Mouse (Mus musculus) stomach, embryonic 14.5 days (tissue): ENCODE data around the gene Gpatch2l. TPM values are rescaled to one million over a fixed set of nuclear protein-coding genes. Genes with fewer than 3 reads are reported as not detected.

ENCODE experiments used
- ATAC-seq: fragments of 200-750 bp; cut with Nextera tagmentation; 2 replicates; pipeline ENCODE4 v1.8.0; 2017; ENCODE audit warnings: low read depth, moderate TSS enrichment; ENCODE audit not compliant: insufficient number of reproducible peaks, insufficient read depth, low FRiP score
- H3K27ac ChIP-seq: fragments of 300-500 bp; sonication (generic); 2 replicates; pipeline ENCODE4 v1.5.1; 2014; ENCODE audit warnings: mild to moderate bottlenecking, low read length, moderate library complexity, mixed read lengths
- H3K27me3 ChIP-seq: fragments of 300-500 bp; sonication (generic); 2 replicates; pipeline ENCODE4 v1.6.1; 2014; ENCODE audit warnings: low read length, control low read depth, mixed read lengths; ENCODE audit not compliant: control insufficient read depth, insufficient read depth
- H3K36me3 ChIP-seq: fragments of 300-500 bp; sonication (generic); 2 replicates; pipeline ENCODE4 v1.6.1; 2014; ENCODE audit warnings: mild to moderate bottlenecking, control low read depth, low read length, moderate library complexity, mixed read lengths; ENCODE audit not compliant: control insufficient read depth, insufficient read depth
- H3K4me1 ChIP-seq: fragments of 300-500 bp; sonication (generic); 2 replicates; pipeline ENCODE4 v1.6.1; 2014; ENCODE audit warnings: low read length, control low read depth, mixed read lengths; ENCODE audit not compliant: control insufficient read depth, insufficient read depth
- H3K4me2 ChIP-seq: fragments of 300-500 bp; sonication (generic); replicated peaks from 2 replicates; pipeline ENCODE4 v1.6.1; 2014; ENCODE audit warnings: low read depth, low read length, control low read depth
- H3K4me3 ChIP-seq: fragments of 300-500 bp; sonication (generic); 2 replicates; pipeline ENCODE4 v1.5.1; 2014; ENCODE audit warnings: low read depth, low read length, control low read depth
- H3K9ac ChIP-seq: fragments of 300-500 bp; sonication (generic); replicated peaks from 2 replicates; pipeline ENCODE4 v1.6.1; 2014; ENCODE audit warnings: low read depth, mild to moderate bottlenecking, control low read depth, low read length, moderate library complexity, mixed read lengths
- H3K9me3 ChIP-seq: fragments of 300-500 bp; sonication (generic); 2 replicates; pipeline ENCODE4 v1.6.1; 2016; ENCODE audit warnings: low read depth, low read length, control low read depth; ENCODE audit not compliant: control insufficient read depth
- WGBS: fragments of 180-500 bp; shearing (Covaris S2); extraction: QIAGEN DNeasy Blood & Tissue Kit; methylation state at CpG from one replicate; pipeline ENCODE4 v1.1.7; 2014; 5-methylcytosine and 5-hydroxymethylcytosine counted together
- polyA plus RNA-seq: library from polyadenylated mRNA; unstranded; fragments of >200 nt; fragmentation: Nextera tagmentation; extraction: Ambion mirVana; gene quantifications from 2 replicates; pipeline ENCODE4 v1.2.1, GENCODE M21; 2014

Gpatch2l gene
- polyA plus RNA-seq, 1 experiment from 2014 or later, result 19.6 TPM

DNA sequence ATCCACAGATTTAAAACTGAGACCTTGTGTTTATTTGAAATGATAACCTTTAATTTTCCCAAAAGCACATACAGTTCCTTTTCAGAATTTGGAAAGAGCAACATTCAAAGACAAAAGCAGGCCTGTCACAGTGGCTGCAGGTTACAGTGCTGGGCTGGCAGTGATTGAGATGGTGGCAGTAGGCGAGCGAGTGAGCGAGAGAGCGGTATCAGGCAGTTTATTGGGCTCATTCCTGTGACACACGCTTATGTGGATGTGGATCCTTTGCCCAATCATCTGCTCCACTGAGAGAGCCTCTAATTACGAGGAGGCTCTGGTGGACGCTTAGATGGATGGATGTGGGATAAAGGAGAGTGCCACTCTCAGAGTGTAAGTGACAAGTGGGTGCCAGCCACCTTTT is 13.3 kb downstream of the Gpatch2l start:
- WGBS, result 88% methylated on average over 7 of the region's 7 CpGs
- no peak overlapping the region for H3K4me2 ChIP-seq
- H3K4me3 ChIP-seq, result no peak overlapping the region
- no peak overlapping the region for H3K27ac ChIP-seq
- no peaks in the 10 kb centered on the region for H3K9me3 ChIP-seq
- H3K9ac ChIP-seq, result no peak overlapping the region
- H3K36me3 ChIP-seq, result peaks cover 7% of the 10 kb centered on the region
- H3K27me3 ChIP-seq, result no peaks in the 10 kb centered on the region
- no peak for ATAC-seq
- no peaks in the 10 kb centered on the region for H3K4me1 ChIP-seq

DNA sequence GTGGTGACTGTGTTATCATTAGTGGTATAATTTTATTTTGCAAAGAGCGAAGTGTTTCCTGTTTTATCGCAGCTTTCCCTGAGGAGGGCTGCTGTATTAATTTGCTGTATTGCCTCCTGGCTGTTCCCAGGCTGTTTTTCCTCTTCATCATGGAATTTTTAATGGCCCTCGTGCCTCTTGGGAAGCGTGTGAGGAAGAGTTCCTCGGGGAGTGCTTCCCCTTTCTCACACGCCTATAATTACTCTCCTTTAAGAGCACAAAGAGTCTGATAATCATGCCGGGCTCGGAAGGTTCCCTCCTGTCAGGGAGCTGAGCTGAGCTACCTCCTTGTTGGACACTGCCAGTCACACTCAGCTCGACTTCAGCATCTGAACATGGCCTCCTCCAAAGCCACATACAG is 30.0 kb downstream of the Gpatch2l start:
- Histone ChIP-seq H3K9ac (no peak overlapping the region), H3K9me3 (no peaks in the 10 kb centered on the region), H3K4me1 (no peaks in the 10 kb centered on the region), H3K27me3 (no peaks in the 10 kb centered on the region), H3K27ac (no peak overlapping the region), H3K36me3 (peaks cover 36% of the 10 kb centered on the region), H3K4me2 (no peak overlapping the region), H3K4me3 (no peak overlapping the region)
- WGBS, result 79% methylated on average over 9 of the region's 9 CpGs
- no peak for ATAC-seq

- ATAC-seq, result no peak
Observed at GRCm38 (mm10) chr12:86274246-86274645, 32.6 kb downstream of the Gpatch2l start.

GRCm38 (mm10) chr12:86275731-86276130 is 34.1 kb downstream of the Gpatch2l start:
- Histone ChIP-seq H3K4me2 (no peak overlapping the region), H3K4me1 (no peaks in the 10 kb centered on the region), H3K9me3 (no peaks in the 10 kb centered on the region), H3K4me3 (no peak overlapping the region), H3K27ac (no peak overlapping the region), H3K27me3 (no peaks in the 10 kb centered on the region), H3K9ac (no peak overlapping the region), H3K36me3 (peaks cover 5% of the 10 kb centered on the region)
- WGBS, result 74% methylated on average over 3 of the region's 3 CpGs
- no peak for ATAC-seq

More at GRCm38 (mm10) chr12:86274246-86274645, 32.6 kb downstream of the Gpatch2l start:
- no peaks in the 10 kb centered on the region for H3K9me3 ChIP-seq
- no peak overlapping the region for H3K4me3 ChIP-seq
- no peak overlapping the region for H3K4me2 ChIP-seq
- H3K36me3 ChIP-seq, result peaks cover 17% of the 10 kb centered on the region
- H3K4me1 ChIP-seq, result no peaks in the 10 kb centered on the region
- no peak overlapping the region for H3K27ac ChIP-seq
- H3K27me3 ChIP-seq, result no peaks in the 10 kb centered on the region
- WGBS, result 63% methylated on average over 2 of the region's 2 CpGs
- H3K9ac ChIP-seq, result no peak overlapping the region

- WGBS, result 52% methylated on average over 2 of the region's 2 CpGs
- H3K9me3 ChIP-seq, result no peaks in the 10 kb centered on the region
- no peak for ATAC-seq
Observed at GRCm38 (mm10) chr12:86276463-86276862, 34.8 kb downstream of the Gpatch2l start.

DNA sequence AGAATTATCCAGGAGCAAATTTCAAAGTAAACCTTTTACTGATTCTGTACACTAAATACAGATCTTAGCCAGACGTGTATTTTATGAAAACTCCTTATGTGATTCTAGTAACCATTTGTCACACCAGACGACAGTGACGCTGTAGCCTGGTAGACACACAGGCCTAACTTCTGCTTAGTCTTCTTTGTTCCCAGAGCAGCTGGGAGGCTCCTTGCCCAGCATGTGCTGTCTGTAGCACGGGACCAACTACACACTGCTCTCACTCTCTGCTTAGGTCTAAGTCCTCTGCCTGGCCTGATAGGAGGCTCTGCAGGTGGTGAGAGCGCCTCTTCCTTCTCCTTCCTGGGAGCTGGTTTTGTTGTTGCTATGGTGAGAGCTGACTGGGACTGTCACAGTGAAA is 35.2 kb downstream of the Gpatch2l start:
- no peaks in the 10 kb centered on the region for H3K9me3 ChIP-seq
- H3K4me1 ChIP-seq, result no peaks in the 10 kb centered on the region
- no peak overlapping the region for H3K9ac ChIP-seq
- H3K4me3 ChIP-seq, result no peak overlapping the region
- H3K36me3 ChIP-seq, result peaks cover under 1% of the 10 kb centered on the region; the same call in 1 of the 2 replicates
- H3K4me2 ChIP-seq, result no peak overlapping the region
- no peak for ATAC-seq
- H3K27me3 ChIP-seq, result no peaks in the 10 kb centered on the region
- WGBS, result 47% methylated on average over 5 of the region's 5 CpGs
- H3K27ac ChIP-seq, result no peak overlapping the region

More at GRCm38 (mm10) chr12:86276463-86276862, 34.8 kb downstream of the Gpatch2l start:
- no peak overlapping the region for H3K4me3 ChIP-seq
- no peak overlapping the region for H3K27ac ChIP-seq
- H3K36me3 ChIP-seq, result peaks cover 4% of the 10 kb centered on the region; the same call in 1 of the 2 replicates
- H3K9ac ChIP-seq, result no peak overlapping the region
- no peak overlapping the region for H3K4me2 ChIP-seq
- H3K4me1 ChIP-seq, result no peaks in the 10 kb centered on the region
- no peaks in the 10 kb centered on the region for H3K27me3 ChIP-seq

DNA sequence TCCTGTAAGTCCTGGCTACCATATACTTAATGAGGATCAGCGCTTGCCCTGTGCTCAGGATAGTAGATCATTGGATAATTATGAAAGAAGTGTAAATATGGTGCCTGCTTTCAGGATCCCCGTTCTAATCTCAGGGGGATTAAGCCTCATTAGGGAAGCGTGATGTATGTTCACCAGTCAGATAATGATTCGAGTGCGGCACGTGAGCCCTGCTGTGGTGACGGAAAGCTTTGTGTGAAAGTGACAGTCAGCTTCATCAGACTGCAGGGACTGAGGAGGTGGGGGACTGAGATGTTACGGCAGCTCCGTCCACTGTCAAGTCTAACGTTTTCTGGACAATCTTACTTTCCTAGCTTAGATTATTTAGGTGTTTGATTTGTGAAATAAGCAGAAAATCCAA is 38.3 kb downstream of the Gpatch2l start:
- Histone ChIP-seq H3K27me3 (no peaks in the 10 kb centered on the region), H3K27ac (no peak overlapping the region)
- WGBS, result 55% methylated on average over 10 of the region's 10 CpGs

DNA sequence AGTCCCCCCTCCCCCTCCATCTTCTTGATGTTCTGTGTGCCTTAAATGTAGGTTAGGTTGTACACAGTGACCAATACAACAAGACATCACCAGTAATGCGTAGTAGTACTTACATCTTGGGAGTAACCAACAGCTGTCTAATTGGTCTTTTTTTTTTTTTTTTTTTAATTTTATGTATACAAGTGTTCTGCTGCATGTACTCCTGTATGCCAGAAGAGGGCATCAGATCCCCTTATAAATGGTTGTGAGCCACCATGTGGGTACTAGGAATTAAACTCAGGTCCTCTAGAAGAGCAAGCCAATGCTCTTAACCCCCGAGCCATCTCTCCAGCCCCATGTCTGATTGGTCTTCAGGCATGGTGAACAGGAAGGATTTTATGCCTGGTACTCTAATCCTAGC is 44.0 kb downstream of the Gpatch2l start:
- H3K4me1 ChIP-seq, result 0 out of 2 replicates have a peak, but pooled peaks cover 8% of the 10 kb centered on the region
- no peak overlapping the region for H3K27ac ChIP-seq
- H3K36me3 ChIP-seq, result peaks cover 8% of the 10 kb centered on the region
- 94% methylated on average over 2 of the region's 2 CpGs for WGBS
- H3K9me3 ChIP-seq, result no peaks in the 10 kb centered on the region
- H3K9ac ChIP-seq, result no peak overlapping the region
- H3K27me3 ChIP-seq, result no peaks in the 10 kb centered on the region
- no peak for ATAC-seq
- no peak overlapping the region for H3K4me2 ChIP-seq
- H3K4me3 ChIP-seq, result no peak overlapping the region

More for the DNA sequence above, 38.3 kb downstream of the Gpatch2l start:
- no peaks in the 10 kb centered on the region; the same call in 1 of the 2 replicates for H3K36me3 ChIP-seq
- H3K4me3 ChIP-seq, result no peak overlapping the region
- no peak for ATAC-seq
- no peak overlapping the region for H3K9ac ChIP-seq
- H3K4me1 ChIP-seq, result 0 out of 2 replicates have a peak, but pooled peaks cover 8% of the 10 kb centered on the region
- no peak overlapping the region for H3K4me2 ChIP-seq
- no peaks in the 10 kb centered on the region for H3K9me3 ChIP-seq

DNA sequence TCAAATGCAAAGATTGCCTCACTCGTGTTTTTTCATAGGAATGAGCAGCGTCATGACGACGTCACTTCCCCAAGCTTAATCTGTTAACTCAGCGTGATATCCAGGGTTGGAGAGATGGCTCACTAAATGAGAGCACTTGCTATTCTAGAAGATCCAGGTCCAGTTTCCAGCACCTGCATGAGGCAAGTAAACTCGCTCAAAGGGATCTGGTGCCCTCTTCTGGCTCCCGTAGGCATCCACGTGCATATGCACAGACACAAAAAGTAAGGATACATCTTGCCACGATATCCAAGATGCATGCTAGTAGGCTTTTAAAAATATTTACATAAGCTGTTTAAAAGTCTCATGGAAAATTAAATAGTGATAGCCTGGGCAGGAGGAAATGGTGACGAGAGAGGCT is 55.8 kb downstream of the Gpatch2l start:
- H3K9me3 ChIP-seq, result no peaks in the 10 kb centered on the region
- no peaks in the 10 kb centered on the region for H3K36me3 ChIP-seq
- no peak overlapping the region for H3K27ac ChIP-seq
- no peak for ATAC-seq
- WGBS, result 71% methylated on average over 10 of the region's 10 CpGs
- no peak overlapping the region for H3K4me3 ChIP-seq
- no peaks in the 10 kb centered on the region for H3K27me3 ChIP-seq
- no peak overlapping the region for H3K4me2 ChIP-seq
- no peak overlapping the region for H3K9ac ChIP-seq
- H3K4me1 ChIP-seq, result no peaks in the 10 kb centered on the region
